Mouse (Mus musculus) right cerebral cortex, postnatal 25 days (tissue): ENCODE data around the gene 1700019N19Rik.

ENCODE experiments used
- DNase-seq: peaks from one replicate; pipeline ENCODE4 v3.0.0; 2022

Gene 1700019N19Rik

DNA sequence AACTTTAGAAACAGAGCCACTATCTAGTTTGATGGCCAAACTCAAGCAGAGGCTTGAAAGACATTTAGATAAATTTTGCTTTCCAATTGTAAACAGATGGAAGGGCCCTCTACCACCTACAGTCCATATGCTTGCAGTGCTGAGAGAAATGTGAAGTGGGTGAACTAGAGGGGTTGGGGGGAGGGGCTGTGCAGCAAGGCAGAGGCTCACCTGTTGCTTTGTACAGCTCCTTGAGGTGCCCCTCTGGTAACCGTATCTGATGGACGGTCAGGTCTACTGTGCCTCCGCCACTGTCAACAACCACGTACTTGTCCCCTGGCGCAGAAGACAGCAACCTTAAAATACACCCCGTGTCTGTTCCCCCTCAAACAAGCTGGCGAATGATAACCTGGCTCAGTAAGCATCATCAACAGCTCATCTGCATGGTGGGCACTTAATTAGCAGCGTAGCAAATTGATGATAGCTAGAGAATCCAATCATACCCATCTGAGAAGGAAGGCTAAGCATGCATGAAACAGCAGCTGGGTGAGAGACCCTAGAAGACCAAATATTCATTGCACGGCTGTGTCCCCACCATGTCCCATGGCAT is 11.0 kb upstream of the 1700019N19Rik start:
- DNase-seq = peak; percentile 48

DNA sequence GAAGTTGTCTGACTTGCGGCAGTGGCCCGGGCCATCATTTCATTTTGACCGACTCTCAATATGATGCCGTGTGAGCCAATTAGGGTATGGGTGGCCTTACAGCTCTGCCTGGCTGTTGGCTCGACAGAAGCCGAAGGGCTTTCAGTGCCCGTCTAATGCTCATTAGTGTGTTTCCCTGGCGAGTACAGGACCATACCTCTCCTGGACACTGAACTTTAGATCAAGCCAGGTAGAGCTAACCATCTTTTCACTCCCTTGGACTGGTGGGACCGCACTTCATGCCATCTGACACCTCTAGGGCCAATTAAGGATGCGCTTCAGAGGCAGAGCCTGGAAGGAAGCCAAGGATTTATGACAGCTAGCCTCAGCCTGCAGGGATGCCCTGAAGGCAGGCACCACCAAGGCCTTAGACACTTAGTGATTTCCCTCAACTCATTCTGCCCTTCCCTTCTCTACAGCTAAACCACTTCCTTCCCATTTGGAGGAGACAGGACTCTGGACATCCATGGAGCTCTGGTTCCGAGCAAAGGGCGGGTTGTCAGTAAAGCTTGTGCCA is 931 bp upstream of the 1700019N19Rik start:
- no peak for DNase-seq

DNA sequence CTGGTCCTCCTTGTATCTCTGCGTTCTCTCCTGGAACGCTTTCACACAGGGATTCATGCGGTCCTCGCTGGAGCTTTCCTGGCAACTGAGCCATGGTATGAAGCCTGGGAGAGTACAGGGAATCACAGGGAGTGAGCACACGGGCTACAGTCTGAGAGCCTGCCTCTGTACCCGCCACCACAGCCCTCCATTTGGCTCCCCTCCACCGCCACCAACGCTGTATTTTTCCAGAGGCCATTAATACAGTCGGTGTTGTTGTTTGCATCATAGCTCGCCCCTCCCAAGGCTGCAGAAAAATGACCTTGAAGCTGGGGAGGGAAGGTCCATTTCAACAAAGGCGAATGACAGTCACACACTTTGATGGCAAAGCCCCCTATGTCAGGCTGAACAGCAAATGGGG is 5.1 kb downstream of the 1700019N19Rik start:
- DNase-seq = no peak

DNA sequence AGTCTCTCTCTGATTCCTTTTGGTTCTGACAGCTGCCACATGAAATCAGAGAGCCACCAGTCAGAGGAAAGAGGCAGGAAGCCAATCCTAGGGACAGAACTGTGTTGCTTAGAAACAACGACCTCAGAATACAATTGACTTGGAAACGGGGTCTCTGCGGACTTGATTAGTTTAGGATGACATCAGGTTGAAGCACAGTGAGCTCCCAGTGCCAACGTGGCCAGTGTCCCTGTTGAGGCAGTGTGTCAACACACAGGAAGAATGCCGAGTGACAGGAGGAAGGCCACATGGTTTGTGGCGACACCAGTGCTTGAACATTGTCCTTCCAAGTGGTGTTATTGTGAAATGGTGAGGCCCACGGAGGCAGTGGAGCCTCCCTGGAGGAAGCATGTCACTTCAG is 10.3 kb downstream of the 1700019N19Rik start:
- no peak for DNase-seq

DNA sequence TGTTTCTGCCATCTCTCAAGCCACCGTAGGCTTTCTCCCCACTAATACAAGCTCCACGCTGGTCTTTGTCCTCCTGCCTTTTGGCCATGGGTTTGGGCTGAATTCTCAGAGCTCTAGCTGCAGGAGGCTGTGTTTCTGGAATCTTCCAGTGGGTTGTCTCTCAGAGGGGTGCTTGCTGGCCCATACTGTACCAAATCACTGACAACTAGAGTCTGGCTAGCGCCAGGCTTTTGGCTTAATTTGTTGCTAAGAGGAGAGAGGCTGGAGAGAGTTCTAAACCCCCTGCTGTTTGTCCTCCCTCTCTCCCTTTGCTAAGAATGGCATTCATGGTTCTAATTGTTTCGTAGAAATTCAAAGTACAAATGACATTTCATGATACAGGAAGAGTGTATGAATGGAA is 12.7 kb downstream of the 1700019N19Rik start:
- no peak for DNase-seq

DNA sequence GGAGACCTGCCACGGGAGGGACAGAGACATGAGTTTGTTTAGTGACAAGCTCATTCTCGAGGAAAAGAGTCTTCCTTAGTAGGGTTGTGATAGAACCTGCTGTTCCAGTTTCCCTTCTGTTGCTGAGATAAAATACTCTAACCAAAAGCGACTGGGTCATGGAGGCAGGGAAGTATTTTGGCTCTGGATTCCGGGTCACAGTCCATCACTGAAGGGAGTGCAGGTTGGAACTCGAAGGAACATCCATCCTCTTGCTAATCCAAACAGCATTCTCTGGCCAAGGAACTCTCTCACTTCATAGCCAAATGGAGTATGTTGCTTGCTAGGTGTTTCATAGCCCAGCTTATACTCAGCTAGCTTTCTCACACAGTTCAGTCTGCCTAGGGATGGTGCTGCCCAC is 17.8 kb downstream of the 1700019N19Rik start:
- DNase-seq = no peak

DNA sequence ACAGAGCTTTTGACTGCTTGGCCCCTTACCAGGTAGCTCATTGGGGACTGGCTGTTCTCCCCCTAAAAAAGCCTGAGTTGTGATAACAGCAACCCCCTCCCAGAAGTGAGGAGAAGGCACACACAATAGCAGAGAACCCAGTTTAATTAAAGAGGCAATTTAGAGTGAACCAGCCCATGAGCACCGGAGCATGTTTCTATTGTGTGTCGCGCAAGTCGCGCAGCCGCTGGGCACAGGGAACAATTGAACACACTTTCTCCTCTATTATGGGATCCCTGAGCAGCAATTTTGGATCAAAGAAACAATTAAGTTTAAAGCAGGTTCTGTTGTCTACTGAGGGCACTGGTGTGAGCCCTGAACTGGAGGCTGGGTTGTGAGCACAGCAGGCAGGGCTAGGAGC is 26.9 kb downstream of the 1700019N19Rik start:
- DNase-seq = no peak

DNA sequence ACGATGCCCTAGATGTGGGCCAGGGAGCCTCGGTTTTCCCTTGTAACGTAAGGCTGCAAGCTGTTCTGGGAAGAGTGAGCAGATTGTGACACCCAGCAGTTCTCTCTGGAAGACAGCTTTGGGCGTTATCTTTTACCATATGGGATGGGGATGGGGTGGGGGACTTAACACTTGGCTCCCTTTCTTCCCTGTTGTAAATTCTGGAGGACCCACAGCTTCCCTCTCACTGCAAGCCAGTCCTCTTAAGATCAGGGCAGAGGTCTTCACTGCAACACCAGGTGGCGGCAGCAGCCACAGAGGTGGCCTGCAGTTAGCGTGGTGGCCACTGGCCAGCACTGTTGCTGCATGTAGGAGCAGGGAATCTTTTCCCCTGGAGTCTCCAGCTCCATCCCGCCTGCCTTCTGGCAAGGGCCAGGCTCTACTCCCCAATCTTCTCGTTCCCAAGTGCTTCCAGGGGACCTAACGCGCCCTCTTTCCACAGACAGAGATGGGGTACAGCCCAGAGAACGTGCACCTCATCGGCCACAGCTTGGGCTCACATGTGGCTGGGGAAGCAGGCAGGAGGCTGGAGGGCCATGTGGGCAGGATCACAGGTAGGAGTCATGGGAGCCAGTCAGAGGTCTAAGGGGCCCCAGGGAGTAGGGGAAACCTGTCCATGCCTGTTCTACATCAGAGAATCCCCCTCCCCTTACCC is 31.3 kb downstream of the 1700019N19Rik start:
- DNase-seq = peak; percentile 72

DNA sequence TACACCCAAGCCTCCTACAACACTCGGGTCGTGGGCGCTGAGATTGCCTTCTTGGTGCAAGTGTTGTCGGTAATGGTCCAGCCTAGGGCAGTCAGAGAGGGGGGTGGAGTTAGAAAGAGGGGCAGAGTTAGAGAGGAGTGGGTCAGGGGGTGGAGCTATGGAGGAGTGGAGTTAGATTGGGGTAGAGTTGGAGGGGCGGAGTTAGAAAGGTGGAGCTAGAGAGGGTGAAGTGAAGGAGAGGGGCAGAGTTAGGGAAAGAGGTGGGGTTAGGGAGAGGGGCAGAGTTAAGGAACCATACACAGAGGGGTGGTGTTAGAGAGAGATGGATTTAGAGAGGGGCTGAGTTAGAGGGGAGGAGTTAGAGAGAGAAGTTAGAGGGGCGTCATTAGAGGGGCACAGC is 31.9 kb downstream of the 1700019N19Rik start:
- no peak for DNase-seq

DNA sequence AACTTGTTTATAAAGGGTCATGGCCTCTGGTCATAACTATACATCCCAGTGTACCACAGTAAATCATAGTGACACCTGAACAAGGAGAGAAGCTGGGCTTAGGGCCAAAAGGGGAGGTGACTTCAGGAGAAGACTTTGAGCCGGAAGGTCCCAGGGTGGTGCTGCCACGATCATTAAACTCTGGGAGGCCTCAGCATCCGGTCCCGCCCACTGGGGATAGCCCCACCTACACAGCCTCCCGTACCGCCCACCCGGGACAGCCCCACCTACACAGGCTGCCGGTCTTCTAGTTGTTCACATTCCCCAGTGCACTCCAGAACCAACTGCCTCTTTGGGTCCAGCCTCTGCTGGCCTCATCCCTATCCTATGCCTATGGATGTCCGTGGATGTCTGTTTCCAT is 34.8 kb downstream of the 1700019N19Rik start, which contains the start of gene Pnliprp2:
Pnliprp2 (plus strand) TSS at position 297 of the 400 bp plus-strand sequence.
- DNase-seq = no peak

DNA sequence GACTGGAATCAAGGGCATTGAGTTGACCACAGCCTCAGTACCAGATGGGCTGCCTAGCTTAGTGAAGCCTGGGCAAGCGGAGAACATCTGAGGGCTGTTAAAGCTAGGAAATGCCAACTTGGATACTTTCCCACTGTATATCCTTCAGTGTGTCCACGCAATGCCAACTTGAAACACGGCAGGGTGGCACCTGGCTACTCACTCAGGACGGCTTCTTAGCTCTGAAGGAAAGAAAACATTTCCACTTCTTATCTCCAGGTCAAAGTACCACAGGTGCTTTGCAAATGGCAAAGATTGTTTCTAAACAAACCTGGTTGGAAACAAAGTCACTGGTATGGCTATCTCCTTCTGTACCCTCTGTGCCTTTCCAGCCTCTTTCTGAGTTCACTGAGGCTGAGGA is 35.4 kb downstream of the 1700019N19Rik start:
- DNase-seq = no peak

DNA sequence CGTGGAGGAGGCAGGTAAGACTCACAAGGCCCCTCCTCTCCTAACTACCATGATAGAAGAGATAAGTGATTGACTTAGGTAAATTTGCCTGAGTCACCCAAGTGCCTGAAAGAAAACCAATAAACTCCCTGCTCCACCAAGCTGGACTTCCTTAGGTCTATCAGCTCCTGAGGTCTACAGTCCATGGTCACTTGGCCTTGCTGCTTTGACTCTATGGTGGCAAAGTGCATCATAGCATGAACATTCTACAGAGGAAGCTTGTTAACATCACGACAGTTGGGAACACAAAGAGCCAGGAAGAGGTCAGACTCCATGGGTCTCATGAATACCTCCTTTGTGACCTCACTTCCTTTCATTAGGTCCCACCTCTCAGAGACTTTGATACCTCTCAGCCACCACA is 42.8 kb downstream of the 1700019N19Rik start:
- DNase-seq = no peak

DNA sequence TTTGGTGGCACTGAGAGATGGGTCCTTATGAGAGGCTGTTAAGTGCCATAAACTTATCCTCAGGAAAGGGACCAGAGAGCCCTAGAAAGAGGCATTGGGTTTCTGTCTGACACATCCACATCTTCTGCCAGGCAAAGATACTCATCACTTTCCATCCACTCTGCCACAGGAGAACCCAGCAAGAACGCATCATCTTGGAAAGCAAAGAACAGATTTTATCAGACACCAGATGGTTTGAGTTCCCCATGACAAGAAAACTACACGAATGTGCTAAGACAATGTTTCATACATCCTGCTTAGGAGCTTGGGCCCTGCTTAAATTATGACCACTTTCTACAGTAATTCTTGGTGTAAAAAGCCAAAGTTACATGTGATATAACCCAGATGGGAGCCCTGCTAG is 43.4 kb downstream of the 1700019N19Rik start:
- no peak for DNase-seq

DNA sequence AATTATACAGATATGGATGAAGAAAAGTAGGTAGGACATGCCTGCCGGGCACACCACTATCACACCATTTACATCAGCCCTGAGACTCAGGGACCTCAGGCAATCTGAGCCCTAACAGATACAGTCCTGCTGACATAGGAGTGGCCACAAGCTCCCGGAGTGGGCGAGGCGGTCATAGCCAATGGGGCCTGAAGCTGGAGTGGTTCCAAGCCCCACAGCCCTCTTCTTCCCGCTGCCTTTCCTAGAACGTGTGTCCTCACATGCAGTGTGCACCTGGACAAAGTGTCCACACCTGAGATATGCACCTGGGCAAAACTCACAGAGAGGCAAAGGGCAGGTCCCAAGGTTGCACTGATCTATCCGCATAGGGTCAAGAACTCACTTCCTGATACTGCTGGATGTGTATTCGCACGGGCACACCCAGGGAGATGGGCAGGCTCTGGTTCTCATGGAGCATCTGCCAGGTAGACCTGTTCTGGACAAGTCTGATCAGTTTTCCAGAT is 46.7 kb downstream of the 1700019N19Rik start:
- no peak for DNase-seq

DNA sequence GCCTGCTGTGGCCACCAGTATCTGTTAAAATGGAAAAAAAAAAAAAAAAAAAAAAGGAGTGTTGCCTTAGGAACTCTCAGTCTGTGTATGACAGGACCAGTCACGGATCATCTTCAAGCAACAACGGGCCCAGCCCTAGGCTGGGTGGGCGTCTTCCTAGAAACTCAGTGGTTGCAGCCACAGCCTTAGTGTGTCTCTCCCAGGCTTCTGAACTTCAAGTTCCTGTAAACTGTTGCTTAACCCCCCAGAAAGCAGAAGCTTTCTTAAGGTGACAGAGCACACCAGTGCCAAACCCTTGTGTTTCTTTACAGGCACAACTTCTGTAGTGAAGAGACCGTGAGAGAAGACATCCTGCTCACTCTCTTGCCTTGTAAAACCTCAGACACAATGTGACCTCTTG is 50.5 kb downstream of the 1700019N19Rik start:
- DNase-seq = no peak

DNA sequence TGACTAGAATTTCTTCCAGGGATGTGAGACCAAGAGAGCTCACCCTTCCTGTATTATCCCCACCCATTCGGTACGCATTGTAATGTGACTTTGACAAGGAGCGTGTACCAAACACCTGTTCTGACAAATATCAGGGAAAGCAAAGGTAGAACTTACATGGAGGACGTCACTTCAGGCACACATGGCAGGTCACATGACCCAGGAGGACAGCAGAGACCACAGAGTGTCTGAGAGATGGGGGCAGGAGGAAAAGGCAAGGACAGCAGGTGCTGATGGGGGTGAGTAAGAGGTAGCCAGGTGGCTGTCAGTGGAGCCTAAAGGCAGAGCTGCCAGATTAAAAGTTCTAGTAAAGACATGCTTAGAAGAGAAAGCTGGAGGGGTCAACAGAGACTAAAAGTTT is 51.5 kb downstream of the 1700019N19Rik start:
- DNase-seq = no peak

DNA sequence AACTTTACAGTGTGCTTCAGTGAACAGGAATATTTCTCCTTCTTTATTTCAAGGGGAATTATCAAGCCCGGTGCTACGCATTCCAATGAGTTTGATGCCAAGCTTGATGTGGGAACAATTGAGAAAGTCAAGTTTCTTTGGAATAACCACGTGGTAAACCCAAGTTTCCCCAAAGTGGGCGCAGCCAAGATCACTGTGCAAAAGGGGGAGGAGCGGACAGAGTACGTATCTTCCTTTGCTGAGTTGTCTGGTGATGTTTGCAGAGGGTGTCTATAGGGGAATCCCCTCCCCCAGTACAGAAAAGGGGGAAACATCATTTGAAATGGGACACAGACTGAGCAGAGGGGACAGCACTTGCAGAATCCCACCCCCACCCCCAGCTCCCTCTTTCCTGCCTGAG is 53.2 kb downstream of the 1700019N19Rik start:
- DNase-seq = no peak

DNA sequence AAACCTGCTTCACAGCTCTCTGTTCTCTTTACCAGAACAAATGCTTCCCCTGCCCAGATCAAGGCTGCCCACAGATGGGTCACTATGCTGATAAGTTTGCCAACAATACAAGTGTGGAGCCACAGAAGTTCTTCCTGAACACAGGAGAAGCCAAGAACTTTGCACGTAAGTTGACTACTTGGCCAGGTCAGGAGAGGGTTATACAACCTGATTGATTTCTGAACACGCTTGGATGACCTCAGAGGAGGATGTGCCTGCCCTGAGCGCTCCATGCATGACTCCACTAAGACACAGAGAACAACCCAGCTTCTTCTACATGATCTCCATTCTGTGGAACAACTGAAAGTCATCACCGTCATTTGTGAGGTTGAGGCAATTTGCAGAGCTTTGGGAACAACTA is 56.1 kb downstream of the 1700019N19Rik start:
- no peak for DNase-seq
